Mouse (Mus musculus): ENCODE results near the gene Lztr1. TPM values are rescaled to one million over a fixed set of nuclear protein-coding genes. Genes with fewer than 3 reads are reported as not detected.

Gene Lztr1
- total and polyA plus RNA-seq, 2 experiments from 2014 or later: 27.2 to 122 TPM

GRCm38 (mm10) chr16:17525524-17525923 lies 17.0 kb downstream of the Lztr1 start:
- Histone ChIP-seq H3K36me3 (replicated peaks; ENCODE audit: control insufficient read depth, insufficient read depth, low read length) (peaks cover 74% of the 10 kb centered on the region), H3K4me2 (ENCODE audit: low read depth, low read length) (no peak overlapping the region), H3K4me3 (ENCODE audit: low read depth, low read length) (no peak overlapping the region), H3K27ac (ENCODE audit: low read depth) (no peak overlapping the region), H3K9ac (replicated peaks; ENCODE audit: low read depth, low read length) (no peak overlapping the region), H3K9me3 (replicated peaks; ENCODE audit: control insufficient read depth, low read length) (no peaks in the 10 kb centered on the region), H3K4me1 (ENCODE audit: control insufficient read depth, insufficient read depth) (peaks cover 7% of the 10 kb centered on the region), H3K27me3 (ENCODE audit: control insufficient read depth, insufficient read depth, low read length) (no peaks in the 10 kb centered on the region)
- ATAC-seq (ENCODE audit: insufficient read depth, low read depth) (no peak), DNase-seq (ENCODE audit: low spot score) (no peak)
- TF ChIP-seq CTCF (IDR thresholded peaks at IDR 0.05; ENCODE audit: low read depth): no peak
- TF ChIP-seq EP300 (IDR thresholded peaks at IDR 0.05; ENCODE audit: low read depth): no peak
- WGBS: 86% methylated on average over 3 of the region's 3 CpGs

- no peak overlapping the region for H3K9ac ChIP-seq (replicated peaks; ENCODE audit: low read depth, low read length)
- DNase-seq (ENCODE audit: low spot score): no peak
- 89% methylated on average over 6 of the region's 6 CpGs for WGBS
- H3K36me3 ChIP-seq (replicated peaks; ENCODE audit: control insufficient read depth, insufficient read depth, low read length): peaks cover 67% of the 10 kb centered on the region
- no peak overlapping the region for H3K27ac ChIP-seq (ENCODE audit: low read depth)
- H3K4me1 ChIP-seq (ENCODE audit: control insufficient read depth, insufficient read depth): peaks cover 7% of the 10 kb centered on the region
- TF ChIP-seq EP300 (IDR thresholded peaks at IDR 0.05; ENCODE audit: low read depth): no peak
- TF ChIP-seq CTCF (IDR thresholded peaks at IDR 0.05; ENCODE audit: low read depth): no peak
- H3K9me3 ChIP-seq (replicated peaks; ENCODE audit: control insufficient read depth, low read length): no peaks in the 10 kb centered on the region
- H3K4me2 ChIP-seq (ENCODE audit: low read depth, low read length): no peak overlapping the region
- H3K27me3 ChIP-seq (ENCODE audit: control insufficient read depth, insufficient read depth, low read length): no peaks in the 10 kb centered on the region
- no peak overlapping the region for H3K4me3 ChIP-seq (ENCODE audit: low read depth, low read length)
- ATAC-seq (ENCODE audit: insufficient read depth, low read depth): no peak
These were observed 17.7 kb downstream of the Lztr1 start for GRCm38 (mm10) chr16:17526223-17526622.

- DNase-seq (ENCODE audit: low spot score) (no peak), ATAC-seq (ENCODE audit: insufficient read depth, low read depth) (no peak)
- Histone ChIP-seq H3K4me3 (ENCODE audit: low read depth, low read length) (no peak overlapping the region), H3K27me3 (ENCODE audit: control insufficient read depth, insufficient read depth, low read length) (no peaks in the 10 kb centered on the region), H3K27ac (ENCODE audit: low read depth) (no peak overlapping the region), H3K9me3 (replicated peaks; ENCODE audit: control insufficient read depth, low read length) (no peaks in the 10 kb centered on the region), H3K4me2 (ENCODE audit: low read depth, low read length) (no peak overlapping the region), H3K36me3 (replicated peaks; ENCODE audit: control insufficient read depth, insufficient read depth, low read length) (peaks cover 54% of the 10 kb centered on the region), H3K4me1 (ENCODE audit: control insufficient read depth, insufficient read depth) (peaks cover 12% of the 10 kb centered on the region), H3K9ac (replicated peaks; ENCODE audit: low read depth, low read length) (no peak overlapping the region)
- TF ChIP-seq CTCF (IDR thresholded peaks at IDR 0.05; ENCODE audit: low read depth) (no peak), EP300 (IDR thresholded peaks at IDR 0.05; ENCODE audit: low read depth) (no peak)
These were observed 19.1 kb downstream of the Lztr1 start for GRCm38 (mm10) chr16:17527606-17528005.

- H3K36me3 ChIP-seq (replicated peaks; ENCODE audit: control insufficient read depth, insufficient read depth, low read length): peaks cover 48% of the 10 kb centered on the region
- no peak for TF ChIP-seq CTCF (IDR thresholded peaks at IDR 0.05; ENCODE audit: low read depth)
- no peak for TF ChIP-seq EP300 (IDR thresholded peaks at IDR 0.05; ENCODE audit: low read depth)
- H3K9me3 ChIP-seq (replicated peaks; ENCODE audit: control insufficient read depth, low read length): no peaks in the 10 kb centered on the region
- DNase-seq (ENCODE audit: low spot score) (no peak), ATAC-seq (ENCODE audit: insufficient read depth, low read depth) (no peak)
- no peak overlapping the region for H3K4me3 ChIP-seq (ENCODE audit: low read depth, low read length)
- H3K27me3 ChIP-seq (ENCODE audit: control insufficient read depth, insufficient read depth, low read length): no peaks in the 10 kb centered on the region
- 87% methylated on average over 13 of the region's 13 CpGs for WGBS
- no peak overlapping the region for H3K9ac ChIP-seq (replicated peaks; ENCODE audit: low read depth, low read length)
- H3K4me1 ChIP-seq (ENCODE audit: control insufficient read depth, insufficient read depth): peaks cover 12% of the 10 kb centered on the region
- no peak overlapping the region for H3K4me2 ChIP-seq (ENCODE audit: low read depth, low read length)
- no peak overlapping the region for H3K27ac ChIP-seq (ENCODE audit: low read depth)
These were observed 19.8 kb downstream of the Lztr1 start for GRCm38 (mm10) chr16:17528276-17528675.

GRCm38 (mm10) chr16:17529981-17530586 lies 21.6 kb downstream of the Lztr1 start:
- DNase-seq (ENCODE audit: low spot score) (no peak), ATAC-seq (ENCODE audit: insufficient read depth, low read depth) (no peak)
- Histone ChIP-seq H3K4me3 (ENCODE audit: low read depth, low read length) (peak overlapping the region; percentile 73), H3K9ac (replicated peaks; ENCODE audit: low read depth, low read length) (peak overlapping the region; percentile 85), H3K4me1 (ENCODE audit: control insufficient read depth, insufficient read depth) (peaks cover 12% of the 10 kb centered on the region), H3K4me2 (ENCODE audit: low read depth, low read length) (peak overlapping the region; percentile 68), H3K27ac (ENCODE audit: low read depth) (peak overlapping the region; percentile 95), H3K9me3 (replicated peaks; ENCODE audit: control insufficient read depth, low read length) (no peaks in the 10 kb centered on the region), H3K36me3 (replicated peaks; ENCODE audit: control insufficient read depth, insufficient read depth, low read length) (peaks cover 33% of the 10 kb centered on the region), H3K27me3 (ENCODE audit: control insufficient read depth, insufficient read depth, low read length) (no peaks in the 10 kb centered on the region)
- no peak for TF ChIP-seq CTCF (IDR thresholded peaks at IDR 0.05; ENCODE audit: low read depth)
- TF ChIP-seq EP300 (IDR thresholded peaks at IDR 0.05; ENCODE audit: low read depth): no peak
- WGBS: 15% methylated on average over 17 of the region's 17 CpGs
